Mouse (Mus musculus) liver, embryonic 13.5 days (tissue): ENCODE results near the gene Lgals3bp. TPM values are rescaled to one million over a fixed set of nuclear protein-coding genes. Genes with fewer than 3 reads are reported as not detected.

Experiments
- polyA plus RNA-seq: library from polyadenylated mRNA; unstranded; fragments of >200 nt; fragmentation: Nextera tagmentation; extraction: Ambion mirVana; gene quantifications from 2 replicates; pipeline ENCODE4 v1.2.1, GENCODE M21; 2015

Gene Lgals3bp
- polyA plus RNA-seq, 1 experiment from 2014 or later = 25.4 TPM

Other genes with a start within 250 kb of the Lgals3bp start
- gene Cyth1, start 153.5 kb downstream of the Lgals3bp start, polyA plus RNA-seq = 2.3 and 3.1 TPM in 2 replicates
- gene Usp36, start 111.8 kb downstream of the Lgals3bp start, polyA plus RNA-seq = 6.9 and 7.9 TPM in 2 replicates
- not detected in 2 replicates for gene Cep295nl, start 59.6 kb downstream of the Lgals3bp start, polyA plus RNA-seq
- gene Timp2, start 46.4 kb downstream of the Lgals3bp start, polyA plus RNA-seq = 5.5 and 5.7 TPM in 2 replicates
- 8.3 and 9.4 TPM in 2 replicates for gene Cant1, start 17.0 kb upstream of the Lgals3bp start, polyA plus RNA-seq
- 1.1 and 1.4 TPM in 2 replicates for gene C1qtnf1, start 26.1 kb upstream of the Lgals3bp start, polyA plus RNA-seq
- gene Engase, start 74.7 kb upstream of the Lgals3bp start, polyA plus RNA-seq = 8.1 and 8.8 TPM in 2 replicates